Mouse (Mus musculus): ENCODE measurements around the gene Slc25a19.

The Slc25a19 gene

DNA sequence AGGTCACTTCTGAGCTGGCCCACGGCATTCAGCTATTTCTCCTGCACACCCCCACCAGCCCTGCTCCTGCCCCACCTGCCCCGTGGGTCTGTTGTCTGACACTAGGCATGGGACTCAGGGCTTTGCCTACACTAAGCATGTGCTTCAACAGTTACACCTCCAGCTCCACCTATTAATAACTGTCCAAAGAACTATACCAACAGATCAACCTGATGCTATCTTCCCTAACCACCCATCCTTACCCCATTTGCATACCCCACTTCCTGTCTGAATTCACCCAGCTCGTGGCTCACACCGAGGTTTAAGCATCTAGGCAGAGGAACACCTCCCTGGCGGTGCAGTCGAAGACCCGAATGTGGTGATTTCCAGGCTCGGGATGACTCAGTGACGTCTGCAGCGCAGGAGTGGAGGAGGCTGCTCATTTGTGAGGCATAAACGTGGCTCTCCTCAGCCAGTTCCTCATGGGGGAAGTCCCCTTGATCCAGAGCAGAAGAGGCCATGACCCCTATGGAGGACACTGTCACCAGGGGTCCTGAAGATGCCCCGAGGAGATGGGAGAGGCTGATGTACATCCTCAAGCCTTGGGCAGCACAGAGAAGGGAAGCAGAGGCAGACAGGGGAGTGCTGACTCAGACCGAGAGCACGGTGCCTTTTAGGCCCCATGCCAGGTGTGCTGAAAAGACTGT, 13.0 kb upstream of the Slc25a19 start:
- DNase-seq (ENCODE audit: low read depth, low spot score) = no peak

DNA sequence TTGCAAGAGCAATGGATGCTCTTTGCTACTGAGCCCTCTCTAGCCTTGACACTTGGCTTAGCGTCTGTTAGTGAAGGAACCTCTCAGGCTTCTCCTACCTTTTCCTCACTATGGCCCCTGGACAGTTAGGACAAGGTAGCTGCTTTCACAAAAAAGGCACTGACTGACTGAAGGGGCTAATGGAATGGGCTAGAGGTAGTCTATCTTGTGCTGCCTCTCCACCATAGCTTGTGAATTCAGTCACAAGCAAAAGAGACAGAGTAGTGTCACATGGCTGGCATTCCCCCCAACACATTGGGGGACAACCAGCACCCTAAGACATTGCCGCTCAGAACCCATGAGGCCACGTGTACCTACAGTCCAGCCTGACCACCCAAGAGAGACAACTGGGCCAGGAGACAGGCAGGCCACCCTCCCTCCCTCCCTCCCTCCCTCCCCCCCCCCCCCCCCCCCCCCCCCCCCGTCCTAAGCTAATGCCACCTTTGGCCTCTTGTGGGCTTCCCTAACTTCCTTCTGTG, 12.3 kb upstream of the Slc25a19 start:
- no peak for DNase-seq (ENCODE audit: low read depth, low spot score)

- DNase-seq (ENCODE audit: low read depth, low spot score) = no peak
These were observed 11.4 kb upstream of the Slc25a19 start for GRCm38 (mm10) chr11:115639540-115639939.

DNA sequence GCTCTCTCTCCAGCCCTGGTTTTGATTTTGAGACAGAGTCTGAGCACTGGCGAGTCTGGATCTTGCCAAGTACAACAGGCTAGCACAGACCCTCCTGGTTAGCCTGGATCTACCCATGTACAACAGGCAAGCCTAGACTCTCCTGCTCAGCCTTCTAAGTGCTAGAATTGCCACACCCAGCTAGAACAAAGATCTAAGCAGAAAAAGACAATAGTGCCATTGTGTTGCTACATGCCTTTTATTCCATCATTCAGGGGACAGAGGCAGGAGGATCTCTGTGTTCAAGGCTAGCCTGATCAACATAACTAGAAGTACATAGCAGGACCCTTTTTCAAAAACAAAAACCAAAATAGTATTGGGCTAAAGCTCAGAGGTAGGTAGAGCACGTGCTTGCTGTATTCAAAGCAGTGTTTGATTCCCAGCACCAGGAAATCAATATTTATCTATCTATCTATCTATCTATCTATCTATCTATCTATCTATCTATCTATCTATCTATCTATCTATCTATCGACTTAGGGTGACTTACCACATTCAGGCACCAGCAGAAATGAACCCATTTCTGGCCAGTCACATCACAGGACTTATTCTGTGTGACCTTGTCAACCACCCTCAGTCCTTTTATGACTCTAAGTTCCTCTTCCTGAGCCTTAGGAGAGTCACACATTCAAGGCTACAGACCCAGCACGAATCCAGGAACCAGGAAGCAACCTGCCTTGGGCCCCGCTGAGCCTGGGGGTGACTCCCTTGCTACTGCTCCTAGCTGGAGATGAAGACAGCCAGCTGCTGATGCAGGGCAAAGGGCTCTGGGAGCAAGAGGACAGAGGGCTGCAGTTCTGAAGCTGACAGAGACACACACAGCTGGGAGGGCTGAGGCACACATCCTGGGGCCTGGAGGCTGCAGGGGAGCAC, 10.7 kb upstream of the Slc25a19 start:
- no peak for DNase-seq (ENCODE audit: low read depth, low spot score)

DNA sequence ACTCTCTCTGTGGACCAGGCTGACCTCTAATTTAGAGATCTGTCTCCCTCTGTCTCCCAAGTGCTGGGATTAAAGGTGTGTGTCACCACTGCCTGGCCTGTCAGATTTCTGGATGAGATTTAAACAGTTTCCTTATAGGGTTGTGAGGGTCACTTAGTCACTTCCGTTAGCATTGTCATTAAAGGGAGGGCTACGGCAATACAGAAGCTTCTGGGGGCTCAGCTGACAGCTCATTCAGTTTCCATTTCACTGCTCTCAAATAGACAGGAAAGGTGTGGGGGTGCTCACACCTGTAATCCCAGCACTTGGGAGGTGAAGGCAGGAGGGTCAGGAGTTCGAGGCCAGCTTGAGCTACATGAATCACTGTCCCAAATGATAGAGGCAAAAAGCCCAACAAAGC, 8.9 kb upstream of the Slc25a19 start:
- DNase-seq (ENCODE audit: low read depth, low spot score) = no peak

DNA sequence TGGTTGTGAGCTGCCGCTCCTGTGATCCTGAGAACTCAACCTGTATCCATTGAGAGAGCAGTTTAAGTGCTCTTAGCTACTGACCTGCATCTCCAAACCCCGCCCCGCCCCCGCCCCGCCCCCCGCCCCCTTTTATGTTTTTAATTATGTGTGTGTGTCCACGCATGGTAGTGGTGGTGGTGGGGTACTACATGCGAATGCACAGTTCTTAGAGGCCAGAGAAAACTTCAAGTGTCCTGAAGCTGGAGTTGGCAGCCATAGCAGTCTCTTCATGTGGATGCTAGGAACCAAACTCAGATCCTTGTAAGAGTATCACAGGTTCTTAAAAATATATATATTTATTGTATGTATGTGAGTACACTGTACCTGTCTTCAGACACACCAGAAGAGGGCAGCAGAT, 7.4 kb upstream of the Slc25a19 start:
- DNase-seq (ENCODE audit: low read depth, low spot score) = no peak

DNA sequence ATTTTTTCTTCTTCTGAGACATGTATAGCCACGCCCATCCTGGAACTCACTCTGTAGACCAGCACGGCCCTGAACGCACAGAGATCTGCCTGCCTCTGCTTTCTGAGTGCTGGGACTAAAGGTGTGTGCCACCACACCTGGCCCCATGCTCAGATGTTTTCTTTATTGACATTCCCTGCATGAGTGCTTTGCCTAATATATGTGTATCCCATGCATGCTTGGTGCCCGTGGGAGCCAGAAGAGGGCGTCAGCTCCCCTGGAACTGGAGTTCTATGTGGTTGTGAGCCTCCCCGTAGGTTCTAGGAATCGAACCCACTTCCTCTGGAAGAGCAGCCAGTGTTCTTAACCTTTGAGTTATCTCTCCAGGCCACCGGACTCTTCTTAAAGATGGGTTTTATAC, 6.9 kb upstream of the Slc25a19 start:
- DNase-seq (ENCODE audit: low read depth, low spot score) = no peak

- DNase-seq (ENCODE audit: low read depth, low spot score) = peak; percentile 55
These were observed 6.0 kb upstream of the Slc25a19 start for GRCm38 (mm10) chr11:115634109-115634508.

DNA sequence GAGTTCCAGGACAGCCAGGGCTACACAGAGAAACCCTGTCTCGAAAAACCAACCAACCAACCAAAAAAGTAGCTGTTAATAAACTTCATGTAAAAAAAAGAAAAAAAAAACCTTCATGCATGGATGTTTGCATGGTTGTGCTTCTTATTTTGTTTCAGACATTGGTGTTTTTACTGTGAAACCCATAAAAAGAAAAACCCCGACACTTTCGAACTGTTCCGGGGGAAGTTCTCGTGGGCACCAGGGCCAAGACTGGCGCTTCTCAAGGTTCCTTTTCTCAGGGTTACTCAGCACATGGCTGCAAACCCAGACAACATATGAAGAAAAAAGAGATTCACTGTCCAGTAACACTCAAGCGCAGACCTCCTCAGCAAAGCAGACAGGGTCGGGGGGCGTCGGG, 4.8 kb upstream of the Slc25a19 start:
- DNase-seq (ENCODE audit: low read depth, low spot score) = no peak

- DNase-seq (ENCODE audit: low read depth, low spot score) = no peak
These were observed 4.2 kb upstream of the Slc25a19 start for GRCm38 (mm10) chr11:115632247-115632646.

DNA sequence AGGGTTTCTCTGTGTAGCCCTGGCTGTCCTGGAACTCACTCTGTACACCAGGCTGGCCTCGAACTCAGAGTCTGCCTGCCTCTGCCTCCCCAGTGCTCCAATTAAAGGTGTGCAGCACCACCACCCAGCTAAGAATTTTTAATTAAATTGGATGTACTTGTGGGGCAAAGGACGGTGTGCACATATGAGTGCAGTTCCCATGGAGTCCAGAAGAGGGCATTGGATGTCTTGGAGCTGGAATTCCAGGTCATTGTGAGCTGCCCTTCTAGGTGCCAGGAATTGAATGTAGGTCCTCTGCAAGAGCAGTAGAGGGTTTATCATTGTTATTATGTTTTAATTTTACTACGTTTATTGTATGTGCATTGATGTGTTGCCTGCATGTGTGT, 3.4 kb upstream of the Slc25a19 start:
- peak; percentile 59 for DNase-seq (ENCODE audit: low read depth, low spot score)

- no peak for DNase-seq (ENCODE audit: low read depth, low spot score)
These were observed 2.7 kb upstream of the Slc25a19 start for GRCm38 (mm10) chr11:115630532-115631504.

DNA sequence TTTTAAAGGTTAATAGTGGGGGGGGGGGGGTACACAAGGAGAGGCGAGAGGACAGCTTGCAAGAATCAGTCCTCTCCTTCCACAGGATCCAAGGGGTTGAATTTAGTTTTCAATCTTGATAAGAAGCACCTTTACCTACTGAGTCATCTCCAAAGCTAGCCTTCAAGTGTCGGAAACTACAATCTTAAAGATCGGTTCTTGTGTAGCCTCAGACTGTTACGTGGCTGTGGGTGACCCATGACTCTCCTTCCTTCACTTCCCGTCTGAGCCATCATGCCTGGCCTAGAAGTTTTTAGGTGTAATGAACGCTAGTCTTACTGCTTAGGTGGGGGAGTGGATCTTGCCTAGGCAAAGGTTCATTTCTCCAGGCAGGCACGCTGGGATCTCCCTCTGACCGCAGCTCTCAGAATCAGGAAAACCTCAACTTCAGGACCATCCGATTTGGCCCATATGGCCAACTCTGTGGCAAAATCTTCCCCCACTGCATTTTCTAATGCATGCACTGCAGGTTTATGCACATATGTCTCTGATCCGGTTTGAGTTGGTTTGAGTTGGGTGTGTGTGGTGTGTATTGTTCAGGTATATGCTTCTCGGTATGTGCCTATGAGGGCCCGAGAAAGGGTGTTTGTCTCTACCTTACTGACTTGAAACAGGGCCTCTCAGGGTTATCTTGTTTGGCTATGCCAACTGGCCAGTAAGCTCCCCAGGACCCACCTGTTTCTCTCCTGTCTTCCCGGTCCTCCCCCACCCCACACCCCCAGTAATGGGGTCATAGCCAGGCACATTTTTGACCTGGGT, 1.8 kb upstream of the Slc25a19 start:
- DNase-seq (ENCODE audit: low read depth, low spot score) = no peak

GRCm38 (mm10) chr11:115628465-115629101, 488 bp upstream of the Slc25a19 start:
- no peak for DNase-seq (ENCODE audit: low read depth, low spot score)

DNA sequence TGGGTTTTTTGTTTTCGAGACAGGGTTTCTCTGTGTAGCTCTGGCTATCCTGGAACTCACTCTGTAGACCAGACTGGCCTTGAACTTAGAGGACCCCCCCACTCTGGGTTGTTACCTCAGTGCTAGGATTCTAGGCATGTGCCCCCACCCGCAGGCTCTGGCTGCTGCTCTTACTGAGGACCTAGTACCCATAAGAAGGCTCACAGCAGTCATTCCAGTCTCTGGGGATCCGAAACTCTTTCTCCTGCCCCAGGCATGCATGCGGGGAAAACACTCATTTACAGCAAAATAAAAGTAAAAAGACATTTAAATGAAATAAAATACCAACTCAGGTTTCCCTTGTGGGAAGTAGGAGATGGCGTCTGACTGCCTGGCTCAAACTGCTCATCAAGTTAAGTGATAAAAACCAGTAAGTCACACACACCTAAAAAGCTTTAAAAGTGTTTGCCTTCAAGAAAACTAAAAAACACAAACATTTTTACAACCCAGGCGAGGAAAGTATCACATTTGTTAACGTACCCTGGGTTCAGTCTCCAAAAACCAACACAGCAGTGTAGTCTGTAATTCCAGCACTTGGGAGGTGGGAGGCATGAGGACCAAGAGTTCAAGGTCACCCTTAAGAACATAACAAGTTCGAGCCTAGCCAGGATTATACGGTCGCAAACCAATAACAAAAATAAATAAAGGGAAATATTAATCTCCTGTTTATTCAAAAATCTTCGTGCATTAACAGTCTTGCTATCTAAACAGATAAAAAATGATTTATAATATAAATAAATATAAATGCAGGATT, 1.1 kb downstream of the Slc25a19 start:
- DNase-seq (ENCODE audit: low read depth, low spot score) = no peak

- DNase-seq (ENCODE audit: low read depth, low spot score) = no peak
These were observed 2.2 kb downstream of the Slc25a19 start for GRCm38 (mm10) chr11:115625877-115626276.

- DNase-seq (ENCODE audit: low read depth, low spot score) = peak; percentile 21
These were observed 4.5 kb downstream of the Slc25a19 start for GRCm38 (mm10) chr11:115623487-115624070.

DNA sequence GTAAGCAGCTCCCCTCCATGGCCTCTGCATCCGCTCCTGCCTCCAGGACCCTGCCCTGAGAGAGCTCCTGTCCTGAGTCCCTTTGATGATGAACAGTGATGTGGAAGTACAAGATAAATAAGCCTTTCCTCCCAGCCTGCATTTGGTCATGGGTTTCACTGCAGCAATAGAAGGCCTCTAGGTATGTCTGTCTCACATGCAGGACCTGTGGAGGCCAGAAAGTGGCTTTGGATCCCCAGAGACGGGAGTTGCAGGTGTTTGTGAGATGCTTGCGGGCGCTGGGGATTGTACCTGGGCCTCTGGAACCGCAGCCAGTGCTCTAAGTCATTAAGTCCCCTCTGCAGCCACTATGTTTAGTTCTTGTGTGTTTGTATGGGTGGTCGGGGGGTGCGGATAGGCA, 8.1 kb downstream of the Slc25a19 start:
- no peak for DNase-seq (ENCODE audit: low read depth, low spot score)
